Mouse (Mus musculus) heart, adult 2 months (tissue): Measurements from ENCODE around the gene Vac14. TPM values are rescaled to one million over a fixed set of nuclear protein-coding genes. Genes with fewer than 3 reads are reported as not detected.

Experiments used
- DNase-seq, 2 experiments: peaks; one replicate each; pipeline ENCODE4 v3.0.0; 2021
- H3K27ac ChIP-seq: fragments of 200-600 bp; 2 replicates; pipeline ENCODE4 v1.8.1; 2022
- H3K27me3 ChIP-seq: fragments of 200-500 bp; 2 replicates; pipeline ENCODE4 v1.6.1; 2012; ENCODE audit warnings: mild to moderate bottlenecking, low read length, inconsistent platforms, mixed read lengths; ENCODE audit not compliant: control insufficient read depth, insufficient read depth
- H3K36me3 ChIP-seq: fragments of 200-500 bp; 2 replicates; pipeline ENCODE4 v1.6.1; 2012; ENCODE audit warnings: low read length, inconsistent platforms; ENCODE audit not compliant: control insufficient read depth, insufficient read depth
- H3K4me1 ChIP-seq: fragments of 200-500 bp; 2 replicates; pipeline ENCODE4 v1.6.1; 2011; ENCODE audit warnings: low read length; ENCODE audit not compliant: control insufficient read depth, insufficient read depth
- H3K4me3 ChIP-seq: fragments of 200-600 bp; 2 replicates; pipeline ENCODE4 v1.8.1; 2022
- H3K79me2 ChIP-seq: fragments of 200-500 bp; replicated peaks from 2 replicates; pipeline ENCODE4 v1.6.1; 2012; ENCODE audit warnings: mild to moderate bottlenecking, inconsistent platforms, low read length, moderate library complexity, mixed read lengths; ENCODE audit not compliant: control insufficient read depth, insufficient read depth
- H3K9ac ChIP-seq: fragments of 200-500 bp; 2 replicates; pipeline ENCODE4 v1.6.1; 2012; ENCODE audit warnings: low read depth, mild to moderate bottlenecking, control low read depth, inconsistent platforms, low read length, mixed read lengths
- CTCF ChIP-seq: fragments of 200-600 bp; IDR thresholded peaks from 2 replicates; pipeline ENCODE4 v1.8.1; 2022; ENCODE audit warnings: antibody characterized with exemption, mild to moderate bottlenecking, moderate library complexity
- EP300 ChIP-seq: fragments of 200-500 bp; IDR thresholded peaks from 2 replicates; pipeline ENCODE4 v1.6.1; 2011; ENCODE audit warnings: low read depth, low read length, control low read depth; ENCODE audit not compliant: insufficient read depth
- POLR2A ChIP-seq: fragments of 200-500 bp; IDR thresholded peaks from 2 replicates; pipeline ENCODE4 v1.6.1; 2011; ENCODE audit warnings: mild to moderate bottlenecking, low read depth, low read length, control low read depth; ENCODE audit not compliant: insufficient read depth
- WGBS: fragments of 180-500 bp; shearing (Covaris S2); methylation state at CpG from one replicate; pipeline ENCODE4 v1.1.7; 2018; 5-methylcytosine and 5-hydroxymethylcytosine counted together
- intact Hi-C: fragments of 180-260 bp; cut with DNase I; formaldehyde crosslinking; loops from one replicate; pipeline ENCODE4 v1.15.1; 2025
- polyA plus RNA-seq: library from polyadenylated mRNA; depleted of rRNA; stranded (reverse); fragments of >200 nt; gene quantifications from 2 replicates; pipeline ENCODE4 v1.2.3, GENCODE M21; 2012
- total RNA-seq, 2 experiments: library from RNA; stranded (reverse); gene quantifications; 2 replicates each; pipeline ENCODE4 v1.2.3; 2021

Gene Vac14
- total and polyA plus RNA-seq, 3 experiments, result 15.7 to 27.0 (median 15.8) TPM

- WGBS, result 58% methylated on average over 9 of the region's 9 CpGs
- H3K79me2 ChIP-seq, result no peaks in the 10 kb centered on the region
- peaks cover 7% of the 10 kb centered on the region for H3K4me1 ChIP-seq
- intact Hi-C loops, result no loop called here
- no peak overlapping the region for H3K4me3 ChIP-seq
- no peaks in the 10 kb centered on the region for H3K27me3 ChIP-seq
- H3K27ac ChIP-seq, result peak overlapping the region; percentile 34
- TF ChIP-seq EP300, result no peak
- TF ChIP-seq CTCF, result no peak
- no peak for TF ChIP-seq POLR2A
- peak; percentile 37 to 49 for DNase-seq
- no peak overlapping the region for H3K9ac ChIP-seq
- no peaks in the 10 kb centered on the region for H3K36me3 ChIP-seq
These were observed 84.5 kb downstream of the Vac14 start for GRCm38 (mm10) chr8:110702636-110703459.

- peak overlapping the region; percentile 34 for H3K27ac ChIP-seq
- no peaks in the 10 kb centered on the region for H3K27me3 ChIP-seq
- peaks cover 7% of the 10 kb centered on the region for H3K4me1 ChIP-seq
- peak; percentile 32 to 38 for DNase-seq
- 0 out of 2 replicates have a peak overlapping the region, but pooled peaks have one; percentile 12 for H3K4me3 ChIP-seq
- intact Hi-C loops, result no loop called here
- no peak overlapping the region for H3K9ac ChIP-seq
- no peaks in the 10 kb centered on the region for H3K36me3 ChIP-seq
- H3K79me2 ChIP-seq, result no peaks in the 10 kb centered on the region
- TF ChIP-seq EP300, result no peak
- no peak for TF ChIP-seq POLR2A
- TF ChIP-seq CTCF, result no peak
- 45% methylated on average over 9 of the region's 9 CpGs for WGBS
These were observed 85.2 kb downstream of the Vac14 start for GRCm38 (mm10) chr8:110703460-110704061.

- peak in 1 of 2 experiments; percentile 23 for DNase-seq
- no peak overlapping the region for H3K4me3 ChIP-seq
- H3K9ac ChIP-seq, result no peak overlapping the region
- TF ChIP-seq CTCF (no peak), EP300 (no peak), POLR2A (no peak)
- WGBS, result 91% methylated on average over 3 of the region's 3 CpGs
- peaks cover 7% of the 10 kb centered on the region for H3K4me1 ChIP-seq
- no peaks in the 10 kb centered on the region for H3K27me3 ChIP-seq
- no peaks in the 10 kb centered on the region for H3K36me3 ChIP-seq
- no peaks in the 10 kb centered on the region for H3K79me2 ChIP-seq
- intact Hi-C loops, result no loop called here
- H3K27ac ChIP-seq, result peak overlapping the region; percentile 34
These were observed 85.7 kb downstream of the Vac14 start for GRCm38 (mm10) chr8:110704103-110704502.

GRCm38 (mm10) chr8:110705391-110706287 is 87.3 kb downstream of the Vac14 start:
- Histone ChIP-seq H3K27me3 (no peaks in the 10 kb centered on the region), H3K79me2 (no peaks in the 10 kb centered on the region), H3K9ac (no peak overlapping the region), H3K4me1 (peaks cover 10% of the 10 kb centered on the region), H3K4me3 (no peak overlapping the region), H3K36me3 (no peaks in the 10 kb centered on the region), H3K27ac (no peak overlapping the region)
- TF ChIP-seq CTCF, result peak; percentile 6; the same call in 1 of the 2 replicates
- no peak for TF ChIP-seq POLR2A
- TF ChIP-seq EP300, result no peak
- WGBS, result 55% methylated on average over 14 of the region's 14 CpGs
- intact Hi-C loops, result no loop called here
- no peak for DNase-seq

- Histone ChIP-seq H3K27ac (no peak overlapping the region), H3K79me2 (no peaks in the 10 kb centered on the region), H3K9ac (no peak overlapping the region), H3K4me3 (no peak overlapping the region), H3K27me3 (no peaks in the 10 kb centered on the region), H3K4me1 (peaks cover 17% of the 10 kb centered on the region), H3K36me3 (no peaks in the 10 kb centered on the region)
- intact Hi-C loops, result no loop called here
- no peak for DNase-seq
- TF ChIP-seq POLR2A (no peak), CTCF (no peak), EP300 (no peak)
- WGBS, result 93% methylated on average over 3 of the region's 3 CpGs
These were observed 88.0 kb downstream of the Vac14 start for GRCm38 (mm10) chr8:110706288-110706870.
